Mouse (Mus musculus) kidney, postnatal 25 days (tissue): Measurements from ENCODE around the gene Znhit3.

Experiments
- DNase-seq, 2 experiments: peaks; one replicate each; pipeline ENCODE4 v3.0.0; 2021; ENCODE audit warnings: mixed read lengths in 2 of 2

Znhit3 gene

GRCm38 (mm10) chr11:84873042-84873833 is 42.9 kb downstream of the Znhit3 start:
- DNase-seq, result no peak

- DNase-seq, result no peak
These were observed 44.6 kb downstream of the Znhit3 start for GRCm38 (mm10) chr11:84871548-84872069.

GRCm38 (mm10) chr11:84871046-84871445 is 45.1 kb downstream of the Znhit3 start:
- DNase-seq, result peak in 1 of 2 experiments; percentile 54

- DNase-seq, result peak; percentile 93 to 97
These were observed 45.7 kb downstream of the Znhit3 start, which contains the start of gene Ggnbp2 for GRCm38 (mm10) chr11:84870337-84871043. Ggnbp2 (minus strand) TSS chr11:84870817.

- DNase-seq, result peak; percentile 93 to 98
These were observed 46.5 kb downstream of the Znhit3 start for GRCm38 (mm10) chr11:84869537-84870232.

- DNase-seq, result no peak
These were observed 47.3 kb downstream of the Znhit3 start for GRCm38 (mm10) chr11:84868786-84869259.

GRCm38 (mm10) chr11:84867586-84867985 is 48.6 kb downstream of the Znhit3 start:
- no peak for DNase-seq

GRCm38 (mm10) chr11:84865268-84865667 is 50.9 kb downstream of the Znhit3 start:
- peak; percentile 45 to 54 for DNase-seq
